Mouse (Mus musculus) brain, embryonic 18.5 days (tissue): ENCODE measurements around the gene Ndufb3.
A peak's percentile ranks its signal among the peaks of the same experiment; 100 is the strongest.
"Not testable (repeated sequence)": the region's sequence is repeated elsewhere in the genome, so short reads cannot be mapped to it uniquely, and the experiment has no call there.

Experiments used
- DNase-seq: peaks from one replicate; pipeline ENCODE4 v3.0.0-alpha.2; 2012; ENCODE audit warnings: low read depth, low spot score

The Ndufb3 gene

DNA sequence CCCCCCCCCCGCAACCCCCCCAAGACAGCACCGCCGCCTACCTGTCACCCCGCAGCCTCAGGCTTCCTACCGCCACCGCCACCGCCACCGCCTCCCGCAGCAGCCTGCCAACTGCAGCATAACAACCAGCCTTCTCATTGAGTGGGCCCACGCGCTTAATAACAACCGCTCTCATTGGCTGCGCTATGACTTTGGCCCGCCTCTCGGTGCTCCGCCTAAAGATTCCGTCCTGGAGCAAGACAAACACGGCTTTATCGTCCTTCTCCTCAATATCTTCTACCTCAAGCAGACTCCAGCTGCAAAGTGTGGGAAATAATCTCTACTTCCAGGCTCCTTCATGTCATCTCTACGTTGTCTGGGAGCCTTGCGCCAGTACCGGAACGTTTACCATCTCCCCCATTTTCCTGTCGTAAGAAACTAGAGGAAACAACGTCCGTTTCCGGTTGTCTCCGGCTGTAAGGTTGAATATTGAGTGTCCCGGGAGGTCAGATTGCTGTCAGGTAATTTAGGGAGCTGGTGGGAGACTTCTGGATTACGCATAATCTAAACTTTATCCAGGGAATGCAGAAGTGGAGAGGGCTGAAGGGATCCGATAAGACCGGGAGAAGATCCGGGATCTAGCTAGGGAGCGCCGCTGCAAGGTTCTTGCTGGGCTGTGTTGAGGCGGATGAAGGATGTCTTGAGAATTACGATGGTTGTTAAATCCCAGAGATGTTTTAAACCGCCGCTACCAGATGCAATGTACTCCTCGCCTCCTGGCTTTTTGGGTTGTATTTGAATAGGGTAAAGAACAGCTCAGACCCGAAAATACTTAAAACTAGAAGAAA is at the start of gene Ndufb3, which contains the start of gene Fam126b:
TSS of gene Ndufb3 (plus strand) at position 214 of the 827 bp plus-strand sequence.
TSS of gene Fam126b (minus strand) at position 153 of the 827 bp plus-strand sequence.
- DNase-seq: peak; percentile 82

DNA sequence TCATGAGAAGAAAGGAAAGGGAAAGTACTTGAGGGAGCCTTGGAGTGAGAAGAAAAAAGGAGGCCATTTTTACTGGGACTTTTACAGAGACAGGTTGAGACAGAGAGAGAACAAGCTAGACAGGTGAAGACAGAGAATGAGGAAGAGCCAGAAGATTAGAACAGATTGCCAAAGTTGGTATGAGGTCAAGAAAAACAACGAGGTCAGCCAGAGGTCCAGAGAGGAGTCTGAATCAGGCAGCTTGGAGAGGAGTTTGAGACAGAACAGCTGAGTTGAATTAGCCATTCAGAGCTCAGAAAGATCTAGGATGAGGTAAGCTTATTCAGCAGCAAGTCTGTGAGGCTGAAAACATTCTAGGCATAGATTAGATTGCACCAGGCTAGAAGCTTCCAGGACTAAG is 44.8 kb upstream of the Ndufb3 start:
- DNase-seq: no peak

DNA sequence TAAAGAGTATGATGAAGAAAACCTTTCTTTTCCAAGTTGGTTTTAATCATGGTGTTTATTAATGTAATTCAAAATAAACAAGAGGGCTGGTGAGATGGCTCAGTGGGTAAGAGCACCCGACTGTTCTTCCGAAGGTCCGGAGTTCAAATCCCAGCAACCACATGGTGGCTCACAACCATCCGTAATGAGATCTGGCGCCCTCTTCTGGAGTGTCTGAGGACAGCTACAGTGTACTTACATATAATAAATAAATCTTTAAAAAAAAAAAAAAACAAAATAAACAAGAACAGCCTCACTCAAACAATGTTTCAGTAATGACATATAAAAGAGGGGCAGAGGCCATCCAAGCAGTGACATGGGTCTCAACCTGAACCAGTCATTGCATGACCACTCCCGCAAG is 25.8 kb upstream of the Ndufb3 start:
- not testable (repeated sequence) for DNase-seq

DNA sequence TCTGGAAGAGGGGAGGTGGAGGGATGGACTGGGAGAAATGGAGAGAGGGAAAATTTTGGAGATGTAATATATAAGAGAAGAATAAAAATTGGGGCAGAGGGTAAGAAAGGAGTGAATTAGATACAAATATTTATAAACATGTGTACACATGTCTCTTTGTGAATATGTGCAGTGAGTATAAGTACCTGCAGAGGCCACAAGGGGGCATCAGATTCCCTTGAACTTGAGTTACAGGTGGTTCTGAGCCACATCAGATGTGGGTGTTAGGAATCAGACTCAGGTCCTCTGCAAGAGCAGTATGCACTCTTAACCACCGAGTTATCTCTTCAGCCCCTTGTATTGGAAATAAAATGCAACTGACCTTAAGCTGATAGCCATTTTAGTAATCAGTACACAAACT is 23.7 kb upstream of the Ndufb3 start:
- DNase-seq: no peak

DNA sequence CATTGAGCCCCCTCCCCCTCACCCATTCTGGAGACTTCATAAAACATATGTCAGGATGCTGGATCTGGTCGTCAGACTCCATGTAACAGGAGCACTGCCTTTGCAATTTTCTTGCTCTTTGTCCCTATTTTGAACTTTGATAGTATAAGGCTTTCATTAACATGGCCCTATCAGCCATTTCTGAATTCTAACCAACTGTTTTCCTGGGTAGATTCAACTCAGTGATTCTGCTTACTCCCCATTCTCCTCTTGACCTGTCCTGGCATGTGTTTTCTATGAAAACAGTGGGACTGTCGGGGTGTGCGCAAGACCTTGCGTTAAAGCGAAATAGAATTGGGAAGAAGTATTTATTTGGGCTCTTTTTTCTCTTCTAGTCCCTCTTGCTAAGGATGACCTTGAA is 21.2 kb upstream of the Ndufb3 start:
- DNase-seq: no peak

DNA sequence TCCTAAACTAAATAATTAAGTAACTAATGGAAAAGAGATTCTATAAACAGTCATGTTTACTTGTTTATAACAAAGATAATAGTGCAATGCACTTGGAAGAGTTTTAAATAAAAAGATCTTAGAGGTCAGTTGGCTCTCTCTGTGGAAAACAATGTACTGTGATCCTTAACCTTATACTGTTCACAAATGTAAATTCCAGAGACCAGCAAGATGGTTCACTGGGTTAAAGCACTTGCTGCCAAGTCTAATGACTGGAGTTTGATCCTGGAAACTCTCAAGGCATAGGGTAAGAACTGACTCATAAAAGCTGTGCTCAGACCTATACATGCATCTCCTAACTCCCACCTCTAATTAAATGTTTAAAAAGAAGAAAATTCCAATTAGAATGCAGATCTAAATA is 19.6 kb upstream of the Ndufb3 start:
- no peak for DNase-seq

DNA sequence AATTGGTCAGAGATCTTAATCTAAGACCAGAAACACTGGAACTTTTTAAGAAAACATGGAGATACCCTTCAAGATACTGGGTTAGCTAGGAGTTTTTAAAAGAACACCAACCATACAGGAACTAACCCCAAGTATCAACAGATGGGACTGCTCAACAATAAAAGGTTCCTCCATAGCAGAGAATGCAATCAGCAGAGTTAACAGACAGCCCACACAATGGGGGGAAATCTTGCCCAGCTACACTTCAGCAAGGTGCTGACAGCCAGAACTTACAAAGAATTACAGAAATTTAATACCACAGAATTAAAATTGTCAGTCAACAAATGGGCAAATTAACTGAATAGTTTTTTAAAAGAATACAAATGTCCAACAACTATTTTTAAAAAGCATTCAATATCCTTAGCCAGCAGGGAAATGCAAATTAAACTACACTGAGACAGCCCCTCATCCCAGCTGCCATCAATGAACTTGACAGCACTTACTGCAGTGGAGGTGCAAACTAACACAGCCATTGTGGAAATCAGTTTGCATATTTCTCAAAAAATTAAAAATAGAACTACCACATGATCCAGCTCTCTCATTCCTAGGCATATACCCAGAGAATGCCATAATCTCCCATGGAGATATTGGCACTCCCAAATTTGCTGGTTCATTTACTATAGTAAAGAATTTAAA is 17.6 kb upstream of the Ndufb3 start:
- DNase-seq: no peak

DNA sequence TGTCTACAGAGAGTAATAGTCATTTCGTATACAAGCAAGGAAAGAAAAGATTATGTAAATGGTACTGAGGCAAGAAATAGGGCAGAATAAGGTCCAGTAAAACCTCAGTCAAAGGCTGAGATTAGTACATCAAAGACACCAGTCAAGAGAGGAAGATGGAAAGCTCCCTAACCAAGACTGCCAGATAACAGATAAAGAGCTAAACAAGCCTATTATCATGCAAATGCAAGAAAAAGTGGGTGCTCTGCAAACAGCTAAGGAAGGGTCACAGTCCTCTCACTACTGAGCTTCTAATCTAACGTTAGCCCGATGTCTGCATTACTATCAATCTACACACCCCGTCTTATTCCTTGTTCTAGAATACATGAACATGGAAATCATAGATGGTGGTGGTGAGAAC is 15.7 kb upstream of the Ndufb3 start:
- no peak for DNase-seq

DNA sequence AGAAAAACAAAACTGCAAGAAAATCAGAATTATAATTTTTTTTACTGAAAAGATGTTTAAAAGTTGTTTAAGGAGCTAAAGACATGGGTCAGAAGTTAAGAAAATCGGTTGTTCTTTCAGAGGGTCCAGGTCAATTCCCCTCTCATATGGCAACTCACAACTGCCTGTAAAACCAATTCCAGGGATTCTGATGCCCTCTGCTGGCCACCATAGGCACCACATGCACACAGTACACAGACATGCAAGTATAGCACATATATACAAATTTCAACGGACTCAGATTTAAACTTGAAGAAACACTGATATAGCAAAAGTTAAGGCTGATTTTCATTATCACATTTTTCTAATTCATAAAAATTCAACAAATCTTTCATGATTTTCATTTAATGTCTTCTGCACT is 7.0 kb upstream of the Ndufb3 start:
- DNase-seq: no peak

DNA sequence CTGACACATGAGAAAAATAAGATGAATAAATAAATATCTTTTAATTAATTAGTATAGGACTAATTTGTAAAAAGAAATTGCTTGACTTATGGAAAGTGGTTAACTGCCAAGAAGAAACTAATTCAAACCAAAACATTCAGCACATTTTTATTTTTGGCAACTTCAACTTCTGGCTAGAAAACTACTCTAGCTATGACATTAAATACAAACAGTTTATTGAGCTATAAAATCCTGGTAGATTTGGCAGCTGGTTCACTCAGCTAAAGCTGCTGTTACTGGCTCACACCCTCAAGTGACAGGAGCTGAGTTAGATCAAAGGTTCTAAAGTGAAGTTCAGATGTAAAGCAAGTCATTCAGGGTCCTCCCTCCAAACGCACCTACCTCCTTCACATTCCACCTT is 3.6 kb upstream of the Ndufb3 start:
- DNase-seq: no peak

DNA sequence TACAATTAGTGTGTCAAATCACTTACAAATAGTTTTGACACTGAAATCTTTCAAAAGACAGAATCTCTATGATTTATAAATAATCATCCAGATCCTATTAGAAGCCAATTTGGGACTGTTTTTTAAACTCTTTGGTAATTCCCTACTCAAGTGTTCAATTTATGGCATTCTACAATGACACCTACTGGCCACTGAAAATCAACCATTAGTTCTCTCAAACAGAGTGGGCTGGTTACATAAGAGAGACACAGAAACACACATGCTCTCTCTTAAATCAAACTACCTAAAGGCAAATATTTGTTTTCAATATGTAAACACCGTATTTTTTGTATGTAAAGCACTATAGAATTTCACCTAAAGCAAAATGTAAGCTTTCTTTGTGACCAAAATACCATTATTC is 1.9 kb upstream of the Ndufb3 start:
- DNase-seq: no peak

DNA sequence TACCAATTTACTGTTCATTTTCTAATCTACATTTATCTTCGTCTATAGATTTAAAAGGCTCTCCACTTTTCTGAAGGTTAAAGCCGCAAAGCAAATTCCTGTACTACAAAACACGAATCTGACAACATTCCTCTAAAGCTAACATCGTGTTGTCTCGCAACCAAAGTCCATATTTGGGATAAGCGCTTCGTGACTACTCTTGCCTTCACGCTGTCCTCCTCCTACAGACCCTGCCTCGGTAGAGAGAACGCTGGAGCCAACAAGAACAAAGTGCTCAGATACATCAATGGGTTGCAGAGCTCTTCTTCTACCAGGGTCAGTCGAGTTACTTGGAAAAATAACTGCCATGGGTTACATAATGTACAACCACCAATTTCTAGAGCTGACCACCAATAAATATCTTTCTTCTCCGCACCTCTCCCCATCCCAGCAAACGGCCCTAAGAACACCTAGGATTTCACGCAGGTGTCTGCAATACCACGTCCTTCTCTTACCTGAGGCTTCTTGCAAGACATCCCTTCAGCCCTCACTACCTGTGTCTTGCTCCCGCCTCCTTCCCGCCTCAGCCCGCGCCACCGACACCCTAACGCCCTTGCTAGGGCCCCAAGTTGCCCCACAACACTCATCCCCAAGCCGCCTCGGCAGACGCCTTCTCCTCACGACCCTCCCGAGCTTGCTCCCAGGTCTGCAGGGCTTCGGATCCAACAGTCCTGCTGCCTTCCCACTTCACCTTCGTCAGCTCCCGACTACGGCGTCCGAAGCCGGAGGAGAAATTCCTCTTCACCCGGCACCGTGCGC is 612 bp upstream of the Ndufb3 start:
- DNase-seq: no peak

DNA sequence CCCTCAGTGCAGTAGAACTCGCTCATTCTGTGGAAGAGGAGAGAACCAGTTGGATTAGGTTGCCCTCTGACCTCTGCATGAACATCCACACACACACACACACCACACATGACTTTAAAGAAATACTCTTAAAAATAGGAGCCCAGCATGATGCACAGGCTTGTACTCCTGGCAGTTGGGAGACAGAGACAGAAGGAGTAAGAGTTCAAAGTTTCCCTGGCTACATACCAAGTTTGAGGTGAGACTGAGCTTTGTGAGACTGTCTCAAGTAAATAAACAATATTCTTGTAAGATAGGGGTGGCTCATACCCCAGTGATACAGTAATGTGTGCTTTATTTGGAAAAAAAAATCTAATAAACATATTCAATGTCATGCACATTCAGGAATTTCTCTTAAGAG is 1.3 kb downstream of the Ndufb3 start:
- no peak for DNase-seq

DNA sequence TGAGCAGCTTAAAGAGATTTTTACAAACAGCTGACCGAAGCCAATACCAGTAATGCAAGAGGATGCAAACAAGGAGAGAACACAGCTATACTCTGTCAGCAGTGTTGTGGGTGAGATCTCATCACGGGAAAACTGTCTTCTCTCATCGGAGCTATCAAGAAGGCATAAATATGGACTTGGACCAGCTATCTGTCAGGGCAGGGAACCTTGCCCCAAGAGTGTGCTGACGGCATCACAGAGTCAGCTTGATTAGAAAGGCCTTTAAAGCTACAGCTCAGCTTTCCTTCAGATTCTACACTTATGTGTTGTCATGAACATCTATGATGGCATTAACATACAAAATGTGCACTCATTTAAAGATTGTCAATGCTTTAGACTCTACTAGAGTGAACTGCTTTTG is 16.5 kb downstream of the Ndufb3 start:
- no peak for DNase-seq

DNA sequence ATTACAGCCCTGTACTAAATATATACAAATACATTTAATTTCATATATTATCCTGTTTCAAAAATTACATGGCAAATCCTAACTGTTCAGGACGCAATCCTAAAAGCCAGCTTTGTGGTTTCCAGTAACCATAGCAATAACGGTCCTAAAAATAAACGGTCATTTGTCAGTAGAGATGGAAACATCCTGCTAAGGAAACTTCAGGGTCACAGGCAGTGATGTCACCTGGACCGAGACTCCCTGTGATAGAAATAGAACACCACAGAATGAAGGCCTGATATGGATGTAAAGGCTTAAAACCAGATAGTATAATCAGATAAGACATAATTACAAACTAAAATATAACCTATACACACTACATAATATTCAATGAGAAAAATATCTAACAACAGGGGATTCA is 17.6 kb downstream of the Ndufb3 start:
- no peak for DNase-seq

DNA sequence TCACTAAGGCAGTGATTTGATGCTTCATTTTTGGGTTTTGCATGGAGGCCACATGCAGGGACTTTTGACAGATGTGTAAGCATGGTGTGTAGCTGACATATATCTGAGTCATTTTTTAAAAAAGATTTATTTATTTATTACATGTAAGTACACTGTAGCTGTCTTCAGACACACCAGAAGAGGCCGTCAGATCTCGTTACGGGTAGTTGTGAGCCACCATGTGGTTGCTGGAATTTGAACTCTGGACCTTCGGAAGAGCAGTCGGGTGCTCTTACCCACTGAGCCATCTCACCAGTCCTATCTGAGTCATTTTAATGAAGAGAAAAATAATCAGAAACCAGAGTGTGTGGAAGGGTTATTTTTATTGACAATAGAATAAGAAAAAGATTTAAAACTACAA is 23.4 kb downstream of the Ndufb3 start:
- not testable (repeated sequence) for DNase-seq

DNA sequence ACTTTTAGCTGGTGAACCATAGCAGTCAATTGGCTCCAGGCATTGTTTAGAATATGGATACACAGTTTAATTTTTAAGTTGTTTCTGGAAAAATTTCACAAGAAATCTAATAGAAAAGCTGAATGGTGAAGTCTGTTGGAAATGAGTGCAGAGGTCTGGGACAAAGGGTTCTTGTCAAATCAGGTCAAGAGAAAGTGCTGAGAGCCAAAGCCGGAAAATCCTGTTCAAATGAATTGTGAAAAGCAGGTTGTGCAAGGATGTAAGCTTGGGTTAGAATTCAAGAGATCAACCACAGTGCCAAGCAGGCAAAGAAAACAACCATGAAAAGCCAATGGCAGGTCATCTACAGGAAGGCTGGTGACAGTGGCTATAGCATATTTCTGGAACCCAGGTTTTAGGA is 24.0 kb downstream of the Ndufb3 start:
- no peak for DNase-seq

DNA sequence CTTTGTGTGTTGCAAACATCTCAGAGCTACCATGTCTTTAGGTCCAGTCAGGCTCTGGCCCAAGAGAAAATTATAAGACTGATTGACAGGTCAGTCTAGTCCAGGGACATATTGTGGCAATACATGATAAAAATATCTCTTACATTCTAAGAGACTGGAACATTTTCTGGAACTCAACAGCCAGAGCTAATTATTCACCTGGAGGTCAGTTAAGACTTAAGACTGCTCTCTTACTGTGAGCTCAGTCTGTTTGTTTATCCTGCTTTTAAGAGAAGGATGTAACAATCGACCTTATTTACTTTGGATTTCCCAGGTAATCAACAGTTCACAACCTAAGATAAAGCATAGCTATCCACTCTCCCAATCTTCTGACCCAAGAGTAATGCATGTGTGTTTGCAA is 24.4 kb downstream of the Ndufb3 start:
- no peak for DNase-seq

DNA sequence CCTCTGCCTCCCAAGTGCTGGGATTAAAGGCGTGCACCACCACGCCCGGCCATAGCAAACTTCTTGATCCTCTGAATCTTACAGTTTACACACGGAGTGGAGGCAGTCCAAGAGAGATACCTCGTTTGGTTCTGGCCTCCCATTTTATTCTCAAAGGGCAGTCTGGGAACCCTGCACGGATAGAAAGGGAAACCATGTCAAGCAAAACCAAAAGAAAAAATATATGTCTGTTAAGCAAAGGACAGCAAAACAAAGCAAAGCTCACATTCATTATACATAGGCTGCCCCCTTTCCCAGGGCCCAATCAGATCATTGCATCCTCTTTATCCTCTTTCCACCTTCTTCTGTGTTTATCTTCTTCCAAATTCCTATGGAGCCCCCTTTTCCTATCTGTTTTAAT is 27.6 kb downstream of the Ndufb3 start:
- no peak for DNase-seq

DNA sequence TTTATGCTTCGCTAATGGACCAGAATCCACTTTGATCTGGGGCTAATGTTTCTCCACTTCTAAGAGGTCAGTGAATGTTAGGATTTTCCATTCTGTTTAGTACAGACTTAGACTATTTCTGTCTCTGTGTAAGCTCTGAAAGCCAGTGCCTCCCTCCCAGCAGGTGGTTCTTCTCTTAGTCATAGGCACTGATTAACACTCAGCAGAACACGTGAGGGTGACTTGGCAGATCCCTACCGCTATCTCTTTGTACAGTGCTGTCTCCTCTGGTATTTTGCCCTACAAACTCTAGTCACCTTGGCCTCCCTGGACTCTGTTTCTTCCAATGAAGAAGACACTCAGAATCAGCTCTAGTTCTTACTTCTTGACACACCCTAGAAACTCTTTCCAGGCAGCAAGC is 28.2 kb downstream of the Ndufb3 start:
- no peak for DNase-seq

DNA sequence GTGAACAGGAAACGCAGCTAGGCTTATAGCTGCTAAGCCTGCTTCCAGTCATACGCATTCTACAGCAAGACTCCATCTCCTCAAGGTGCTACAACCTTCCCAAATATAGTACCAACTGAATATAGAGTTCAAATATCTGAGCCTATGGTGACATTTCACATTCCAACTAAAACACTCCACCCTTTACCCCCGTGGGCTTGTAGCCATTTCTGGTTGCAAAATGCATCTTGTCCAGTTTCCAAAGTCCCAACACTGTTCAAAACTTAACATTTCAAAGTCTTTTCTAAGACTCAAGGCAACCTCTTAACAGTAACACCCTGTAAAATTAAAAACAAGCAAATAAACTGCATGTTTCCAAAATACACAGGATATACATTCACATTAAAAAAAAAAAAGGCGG is 29.0 kb downstream of the Ndufb3 start:
- no peak for DNase-seq

DNA sequence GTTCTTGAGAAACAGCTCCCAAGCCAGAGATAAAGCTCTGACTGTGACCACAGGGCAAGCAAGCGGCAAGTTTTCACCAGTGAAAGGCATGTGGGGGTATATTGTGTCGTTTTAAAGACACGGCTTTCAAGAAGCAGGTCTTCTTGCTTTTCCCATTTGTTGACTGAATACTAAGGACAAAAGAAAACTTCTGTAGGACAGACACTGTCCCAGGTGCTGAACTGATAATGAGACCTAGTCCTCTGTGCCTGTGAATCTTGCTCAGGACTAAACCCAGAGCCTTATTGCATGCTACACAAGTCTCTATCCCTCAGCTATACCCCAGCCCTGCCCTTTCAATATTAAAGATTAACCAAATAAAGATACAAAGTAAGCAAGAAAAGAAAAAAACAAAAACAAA is 30.0 kb downstream of the Ndufb3 start:
- no peak for DNase-seq
